Mouse (Mus musculus): ENCODE results near the gene Baz2a. TPM values are rescaled to one million over a fixed set of nuclear protein-coding genes. Genes with fewer than 3 reads are reported as not detected.

Gene Baz2a
- polyA plus RNA-seq, 1 experiment: 100 TPM

GRCm38 (mm10) chr10:128090651-128091563, 470 bp upstream of the Baz2a start:
- TF ChIP-seq POLR2A (IDR thresholded peaks at IDR 0.05; ENCODE audit: control insufficient read depth, low read depth, low read length) (peak; percentile 55; the same call in 1 of the 2 replicates), CTCF (IDR thresholded peaks at IDR 0.05; ENCODE audit: control insufficient read depth, insufficient read depth, insufficient replicate concordance, low read depth, low read length) (peak; percentile 65; the same call in 1 of the 2 replicates)
- Histone ChIP-seq H3K4me3 (ENCODE audit: control insufficient read depth, low read depth, low read length) (peak overlapping the region; percentile 91), H3K4me1 (ENCODE audit: control insufficient read depth, insufficient read depth, low read length) (peaks cover 17% of the 10 kb centered on the region), H3K36me3 (ENCODE audit: control insufficient read depth, insufficient read depth, low read length) (peaks cover 5% of the 10 kb centered on the region), H3K27me3 (ENCODE audit: control insufficient read depth, insufficient read depth, low read length) (no peaks in the 10 kb centered on the region), H3K27ac (ENCODE audit: control insufficient read depth, insufficient read depth, low read depth, low read length) (peak overlapping the region; percentile 96)

GRCm38 (mm10) chr10:128092506-128093495, 1.4 kb downstream of the Baz2a start:
- Histone ChIP-seq H3K27me3 (ENCODE audit: control insufficient read depth, insufficient read depth, low read length) (no peaks in the 10 kb centered on the region), H3K27ac (ENCODE audit: control insufficient read depth, insufficient read depth, low read depth, low read length) (peak overlapping the region; percentile 96), H3K4me3 (ENCODE audit: control insufficient read depth, low read depth, low read length) (peak overlapping the region; percentile 91), H3K4me1 (ENCODE audit: control insufficient read depth, insufficient read depth, low read length) (peaks cover 17% of the 10 kb centered on the region), H3K36me3 (ENCODE audit: control insufficient read depth, insufficient read depth, low read length) (peaks cover 1% of the 10 kb centered on the region; the same call in 1 of the 2 replicates)
- peak; percentile 46; the same call in 1 of the 2 replicates for TF ChIP-seq POLR2A (IDR thresholded peaks at IDR 0.05; ENCODE audit: control insufficient read depth, low read depth, low read length)
- TF ChIP-seq CTCF (IDR thresholded peaks at IDR 0.05; ENCODE audit: control insufficient read depth, insufficient read depth, insufficient replicate concordance, low read depth, low read length): peak; percentile 35; the same call in 1 of the 2 replicates

GRCm38 (mm10) chr10:128093496-128094294, 2.3 kb downstream of the Baz2a start:
- no peaks in the 10 kb centered on the region for H3K27me3 ChIP-seq (ENCODE audit: control insufficient read depth, insufficient read depth, low read length)
- no peak for TF ChIP-seq CTCF (IDR thresholded peaks at IDR 0.05; ENCODE audit: control insufficient read depth, insufficient read depth, insufficient replicate concordance, low read depth, low read length)
- TF ChIP-seq POLR2A (IDR thresholded peaks at IDR 0.05; ENCODE audit: control insufficient read depth, low read depth, low read length): no peak
- peak overlapping the region; percentile 96 for H3K27ac ChIP-seq (ENCODE audit: control insufficient read depth, insufficient read depth, low read depth, low read length)
- peak overlapping the region; percentile 91 for H3K4me3 ChIP-seq (ENCODE audit: control insufficient read depth, low read depth, low read length)
- H3K36me3 ChIP-seq (ENCODE audit: control insufficient read depth, insufficient read depth, low read length): peaks cover 1% of the 10 kb centered on the region; the same call in 1 of the 2 replicates
- peaks cover 17% of the 10 kb centered on the region for H3K4me1 ChIP-seq (ENCODE audit: control insufficient read depth, insufficient read depth, low read length)

- Histone ChIP-seq H3K4me3 (ENCODE audit: control insufficient read depth, low read depth, low read length) (peak overlapping the region; percentile 91), H3K36me3 (ENCODE audit: control insufficient read depth, insufficient read depth, low read length) (no peaks in the 10 kb centered on the region; the same call in 1 of the 2 replicates), H3K4me1 (ENCODE audit: control insufficient read depth, insufficient read depth, low read length) (peaks cover 17% of the 10 kb centered on the region), H3K27me3 (ENCODE audit: control insufficient read depth, insufficient read depth, low read length) (no peaks in the 10 kb centered on the region), H3K27ac (ENCODE audit: control insufficient read depth, insufficient read depth, low read depth, low read length) (peak overlapping the region; percentile 96)
- TF ChIP-seq CTCF (IDR thresholded peaks at IDR 0.05; ENCODE audit: control insufficient read depth, insufficient read depth, insufficient replicate concordance, low read depth, low read length) (no peak), POLR2A (IDR thresholded peaks at IDR 0.05; ENCODE audit: control insufficient read depth, low read depth, low read length) (peak; percentile 80)
Measured at GRCm38 (mm10) chr10:128094340-128094968, 3.1 kb downstream of the Baz2a start.

- Histone ChIP-seq H3K4me1 (ENCODE audit: control insufficient read depth, insufficient read depth, low read length) (peaks cover 17% of the 10 kb centered on the region), H3K4me3 (ENCODE audit: control insufficient read depth, low read depth, low read length) (peak overlapping the region; percentile 91), H3K36me3 (ENCODE audit: control insufficient read depth, insufficient read depth, low read length) (no peaks in the 10 kb centered on the region; the same call in 1 of the 2 replicates), H3K27me3 (ENCODE audit: control insufficient read depth, insufficient read depth, low read length) (no peaks in the 10 kb centered on the region), H3K27ac (ENCODE audit: control insufficient read depth, insufficient read depth, low read depth, low read length) (peak overlapping the region; percentile 96)
- TF ChIP-seq POLR2A (IDR thresholded peaks at IDR 0.05; ENCODE audit: control insufficient read depth, low read depth, low read length): no peak
- no peak for TF ChIP-seq CTCF (IDR thresholded peaks at IDR 0.05; ENCODE audit: control insufficient read depth, insufficient read depth, insufficient replicate concordance, low read depth, low read length)
Measured at GRCm38 (mm10) chr10:128095003-128095636, 3.7 kb downstream of the Baz2a start.
